Mouse (Mus musculus) midbrain, postnatal 0 days (tissue): Measurements from ENCODE around the gene Phf12. TPM values are rescaled to one million over a fixed set of nuclear protein-coding genes. Genes with fewer than 3 reads are reported as not detected.

ENCODE experiments used
- ATAC-seq: fragments of 200-750 bp; cut with Nextera tagmentation; 2 replicates; pipeline ENCODE4 v1.8.0; 2017; ENCODE audit warnings: moderate number of reproducible peaks, mild to moderate bottlenecking, moderate TSS enrichment, moderate library complexity; ENCODE audit not compliant: low FRiP score
- DNase-seq: peaks from one replicate; pipeline ENCODE4 v3.0.0-alpha.2; 2015; ENCODE audit warnings: low spot score
- H3K27ac ChIP-seq: fragments of 300-500 bp; sonication (generic); 2 replicates; pipeline ENCODE4 v1.5.1; 2014; ENCODE audit warnings: low read depth, mild to moderate bottlenecking, low read length, mixed read lengths
- H3K27me3 ChIP-seq: fragments of 300-500 bp; sonication (generic); 2 replicates; pipeline ENCODE4 v1.6.1; 2014; ENCODE audit warnings: low read length, control low read depth, mixed read lengths; ENCODE audit not compliant: insufficient read depth
- H3K36me3 ChIP-seq: fragments of 300-500 bp; sonication (generic); 2 replicates; pipeline ENCODE4 v1.6.1; 2014; ENCODE audit warnings: low read length, control low read depth, mixed read lengths; ENCODE audit not compliant: insufficient read depth
- H3K4me1 ChIP-seq: fragments of 300-500 bp; sonication (generic); 2 replicates; pipeline ENCODE4 v1.6.1; 2014; ENCODE audit warnings: mild to moderate bottlenecking, control low read depth, antibody characterized with exemption, low read length, mixed read lengths; ENCODE audit not compliant: insufficient read depth
- H3K4me2 ChIP-seq: fragments of 300-500 bp; sonication (generic); 2 replicates; pipeline ENCODE4 v1.6.1; 2014; ENCODE audit warnings: low read depth, mild to moderate bottlenecking, low read length, mixed read lengths; ENCODE audit not compliant: poor library complexity, severe bottlenecking
- H3K4me3 ChIP-seq: fragments of 300-500 bp; sonication (generic); 2 replicates; pipeline ENCODE4 v1.5.1; 2014; ENCODE audit warnings: low read depth, mild to moderate bottlenecking, low read length, moderate library complexity
- H3K9ac ChIP-seq: fragments of 300-500 bp; sonication (generic); replicated peaks from 2 replicates; pipeline ENCODE4 v1.6.1; 2014; ENCODE audit warnings: mild to moderate bottlenecking, low read length, moderate library complexity, mixed read lengths; ENCODE audit not compliant: poor library complexity, severe bottlenecking
- H3K9me3 ChIP-seq: fragments of 300-500 bp; sonication (generic); 2 replicates; pipeline ENCODE4 v1.6.1; 2016; ENCODE audit warnings: low read length, control low read depth
- CTCF ChIP-seq: IDR thresholded peaks from 2 replicates; pipeline ENCODE4 v1.5.1; 2016; ENCODE audit warnings: antibody characterized with exemption, mild to moderate bottlenecking
- WGBS: fragments of 180-500 bp; shearing (Covaris S2); extraction: QIAGEN DNeasy Blood & Tissue Kit; methylation state at CpG from one replicate; pipeline ENCODE4 v1.1.7; 2014; 5-methylcytosine and 5-hydroxymethylcytosine counted together
- microRNA counts: library from miRNA; unstranded; fragments of <30 nt; microRNA quantifications from one replicate; lab custom pipeline; 2015
- microRNA-seq: library from miRNA; unstranded; fragments of <30 nt; microRNA quantifications from one replicate; pipeline ENCODE4, GENCODE M21; 2016; ENCODE audit warnings: borderline number of aligned reads
- polyA plus RNA-seq: library from polyadenylated mRNA; unstranded; fragments of >200 nt; fragmentation: Nextera tagmentation; extraction: Ambion mirVana; gene quantifications from 2 replicates; pipeline ENCODE4 v1.2.1, GENCODE M21; 2015
- total RNA-seq: library from RNA; depleted of rRNA; stranded (reverse); fragments of >200 nt; gene quantifications from 2 replicates; pipeline ENCODE4 v1.2.3, GENCODE M21; 2014; rRNA removed

Gene Phf12
- total and polyA plus RNA-seq, 2 experiments from 2014 or later: 9.9 to 53.9 TPM

GRCm38 (mm10) chr11:78074277-78074652 is 91.7 kb downstream of the Phf12 start:
- Histone ChIP-seq H3K4me1 (no peaks in the 10 kb centered on the region), H3K9me3 (no peaks in the 10 kb centered on the region), H3K4me2 (no peak overlapping the region), H3K9ac (no peak overlapping the region), H3K4me3 (no peak overlapping the region), H3K36me3 (peaks cover 43% of the 10 kb centered on the region), H3K27me3 (no peaks in the 10 kb centered on the region), H3K27ac (no peak overlapping the region)
- no peak for TF ChIP-seq CTCF
- 97% methylated on average over 2 of the region's 2 CpGs for WGBS
- DNase-seq (no peak), ATAC-seq (no peak)

GRCm38 (mm10) chr11:78074666-78075065 is 92.1 kb downstream of the Phf12 start:
- 87% methylated on average over 4 of the region's 4 CpGs for WGBS
- Histone ChIP-seq H3K9ac (no peak overlapping the region), H3K4me1 (no peaks in the 10 kb centered on the region), H3K4me2 (no peak overlapping the region), H3K4me3 (no peak overlapping the region), H3K36me3 (peaks cover 43% of the 10 kb centered on the region), H3K9me3 (no peaks in the 10 kb centered on the region), H3K27me3 (no peaks in the 10 kb centered on the region), H3K27ac (no peak overlapping the region)
- no peak for ATAC-seq
- TF ChIP-seq CTCF: no peak
- DNase-seq: no peak

MicroRNA genes within 50 kb of the gene (microRNA counts, 519-probe panel; counts per million panel counts)
- microRNA mmu-miR-144 (lab: Ali Mortazavi, UCI): 3,453 counts per million, percentile 74 among the panel's probes with 10 or more counts
- microRNA mmu-miR-451 (lab: Ali Mortazavi, UCI): 3,530 counts per million, percentile 75 among the panel's probes with 10 or more counts

Small RNA genes lying within 50 kb of the gene (microRNA-seq; reads per million reads assigned to microRNA genes)
- 31.2 reads per million, percentile 32 among the genes with 10 or more reads in this experiment for gene Mir144
- gene Mir451a: not detected
- gene Mir451b: not detected

Other genes with a start within 250 kb of the Phf12 start
- gene Myo18a, start 219.5 kb upstream of the Phf12 start, total RNA-seq: 74.2 and 82.0 TPM in 2 replicates
- gene Myo18a, start 219.5 kb upstream of the Phf12 start, polyA plus RNA-seq: 30.4 and 35.0 TPM in 2 replicates
- not detected in 2 replicates for gene Gm10277, start 195.0 kb upstream of the Phf12 start, total RNA-seq
- gene Gm10277, start 195.0 kb upstream of the Phf12 start, polyA plus RNA-seq: 0.44 and 1.0 TPM in 2 replicates
- 3.4 and 3.6 TPM in 2 replicates for gene Pipox, start 88.7 kb upstream of the Phf12 start, total RNA-seq
- 3.8 and 5.1 TPM in 2 replicates for gene Pipox, start 88.7 kb upstream of the Phf12 start, polyA plus RNA-seq
- gene Sez6, start 52.0 kb upstream of the Phf12 start, total RNA-seq: 160 and 173 TPM in 2 replicates
- gene Sez6, start 52.0 kb upstream of the Phf12 start, polyA plus RNA-seq: 121 and 125 TPM in 2 replicates
- 69.3 and 77.7 TPM in 2 replicates for gene Dhrs13, start 49.5 kb downstream of the Phf12 start, total RNA-seq
- 61.9 and 62.1 TPM in 2 replicates for gene Dhrs13, start 49.5 kb downstream of the Phf12 start, polyA plus RNA-seq
- 67.3 and 87.1 TPM in 2 replicates for gene Flot2, start 55.2 kb downstream of the Phf12 start, total RNA-seq
- gene Flot2, start 55.2 kb downstream of the Phf12 start, polyA plus RNA-seq: 92.7 and 97.9 TPM in 2 replicates
- 30.7 and 39.2 TPM in 2 replicates for gene Eral1, start 97.6 kb downstream of the Phf12 start, total RNA-seq
- gene Eral1, start 97.6 kb downstream of the Phf12 start, polyA plus RNA-seq: 26.1 and 27.4 TPM in 2 replicates
- gene Fam222b, start 111.9 kb downstream of the Phf12 start, total RNA-seq: 27.2 and 34.5 TPM in 2 replicates
- 28.2 and 29.1 TPM in 2 replicates for gene Fam222b, start 111.9 kb downstream of the Phf12 start, polyA plus RNA-seq
- gene Traf4, start 182.8 kb downstream of the Phf12 start, total RNA-seq: 80.5 and 89.5 TPM in 2 replicates
- gene Traf4, start 182.8 kb downstream of the Phf12 start, polyA plus RNA-seq: 68.4 and 71.1 TPM in 2 replicates
- 7.1 and 7.6 TPM in 2 replicates for gene Nek8, start 193.9 kb downstream of the Phf12 start, total RNA-seq
- gene Nek8, start 193.9 kb downstream of the Phf12 start, polyA plus RNA-seq: 4.5 and 5.7 TPM in 2 replicates
- 12.6 and 24.0 TPM in 2 replicates for gene Tlcd1, start 194.0 kb downstream of the Phf12 start, total RNA-seq
- 18.1 and 25.4 TPM in 2 replicates for gene Tlcd1, start 194.0 kb downstream of the Phf12 start, polyA plus RNA-seq
- gene Rpl23a, start 200.8 kb downstream of the Phf12 start, total RNA-seq: 753 and 863 TPM in 2 replicates
- gene Rpl23a, start 200.8 kb downstream of the Phf12 start, polyA plus RNA-seq: 853 and 860 TPM in 2 replicates
- 71.3 and 78.4 TPM in 2 replicates for gene Rab34, start 205.7 kb downstream of the Phf12 start, total RNA-seq
- gene Rab34, start 205.7 kb downstream of the Phf12 start, polyA plus RNA-seq: 65.0 and 65.5 TPM in 2 replicates
- gene Proca1, start 210.6 kb downstream of the Phf12 start, total RNA-seq: 1.0 TPM in 2 replicates
- gene Proca1, start 210.6 kb downstream of the Phf12 start, polyA plus RNA-seq: 3.3 and 4.8 TPM in 2 replicates